Mouse (Mus musculus) intestine, embryonic 16.5 days (tissue): Measurements from ENCODE around the gene Reep1. TPM values are rescaled to one million over a fixed set of nuclear protein-coding genes. Genes with fewer than 3 reads are reported as not detected.
A peak's percentile ranks its signal among the peaks of the same experiment; 100 is the strongest.

Experiments
- ATAC-seq: fragments of 200-750 bp; cut with Nextera tagmentation; 2 replicates; pipeline ENCODE4 v1.8.0; 2017; ENCODE audit warnings: moderate TSS enrichment, moderate library complexity
- H3K27ac ChIP-seq: fragments of 300-500 bp; sonication (generic); 2 replicates; pipeline ENCODE4 v1.5.1; 2014; ENCODE audit warnings: mild to moderate bottlenecking, low read length
- H3K27me3 ChIP-seq: fragments of 300-500 bp; sonication (generic); replicated peaks from 2 replicates; pipeline ENCODE4 v1.6.1; 2014; ENCODE audit warnings: low read length, control low read depth, mixed read lengths; ENCODE audit not compliant: control insufficient read depth, insufficient read depth
- H3K36me3 ChIP-seq: fragments of 300-500 bp; sonication (generic); 2 replicates; pipeline ENCODE4 v1.6.1; 2014; ENCODE audit warnings: low read length, control low read depth; ENCODE audit not compliant: control insufficient read depth, insufficient read depth
- H3K4me1 ChIP-seq: fragments of 300-500 bp; sonication (generic); 2 replicates; pipeline ENCODE4 v1.6.1; 2014; ENCODE audit warnings: low read length, control low read depth, mixed read lengths; ENCODE audit not compliant: control insufficient read depth, insufficient read depth
- H3K4me2 ChIP-seq: fragments of 300-500 bp; sonication (generic); 2 replicates; pipeline ENCODE4 v1.6.1; 2014; ENCODE audit warnings: low read depth, low read length, control low read depth
- H3K4me3 ChIP-seq: fragments of 300-500 bp; sonication (generic); 2 replicates; pipeline ENCODE4 v1.5.1; 2014; ENCODE audit warnings: mild to moderate bottlenecking, low read length
- H3K9ac ChIP-seq: fragments of 300-500 bp; sonication (generic); 2 replicates; pipeline ENCODE4 v1.6.1; 2014; ENCODE audit warnings: low read depth, low read length
- H3K9me3 ChIP-seq: fragments of 300-500 bp; sonication (generic); 2 replicates; pipeline ENCODE4 v1.6.1; 2016; ENCODE audit warnings: low read length, control low read depth; ENCODE audit not compliant: control insufficient read depth
- WGBS: fragments of 180-500 bp; shearing (Covaris S2); extraction: QIAGEN DNeasy Blood & Tissue Kit; methylation state at CpG from one replicate; pipeline ENCODE4 v1.1.7; 2014; 5-methylcytosine and 5-hydroxymethylcytosine counted together
- polyA plus RNA-seq: library from polyadenylated mRNA; unstranded; fragments of >200 nt; fragmentation: Nextera tagmentation; extraction: Ambion mirVana; gene quantifications from 2 replicates; pipeline ENCODE4 v1.2.1, GENCODE M21; 2015

The Reep1 gene
- 13.4 and 13.5 TPM in 2 replicates for polyA plus RNA-seq

DNA sequence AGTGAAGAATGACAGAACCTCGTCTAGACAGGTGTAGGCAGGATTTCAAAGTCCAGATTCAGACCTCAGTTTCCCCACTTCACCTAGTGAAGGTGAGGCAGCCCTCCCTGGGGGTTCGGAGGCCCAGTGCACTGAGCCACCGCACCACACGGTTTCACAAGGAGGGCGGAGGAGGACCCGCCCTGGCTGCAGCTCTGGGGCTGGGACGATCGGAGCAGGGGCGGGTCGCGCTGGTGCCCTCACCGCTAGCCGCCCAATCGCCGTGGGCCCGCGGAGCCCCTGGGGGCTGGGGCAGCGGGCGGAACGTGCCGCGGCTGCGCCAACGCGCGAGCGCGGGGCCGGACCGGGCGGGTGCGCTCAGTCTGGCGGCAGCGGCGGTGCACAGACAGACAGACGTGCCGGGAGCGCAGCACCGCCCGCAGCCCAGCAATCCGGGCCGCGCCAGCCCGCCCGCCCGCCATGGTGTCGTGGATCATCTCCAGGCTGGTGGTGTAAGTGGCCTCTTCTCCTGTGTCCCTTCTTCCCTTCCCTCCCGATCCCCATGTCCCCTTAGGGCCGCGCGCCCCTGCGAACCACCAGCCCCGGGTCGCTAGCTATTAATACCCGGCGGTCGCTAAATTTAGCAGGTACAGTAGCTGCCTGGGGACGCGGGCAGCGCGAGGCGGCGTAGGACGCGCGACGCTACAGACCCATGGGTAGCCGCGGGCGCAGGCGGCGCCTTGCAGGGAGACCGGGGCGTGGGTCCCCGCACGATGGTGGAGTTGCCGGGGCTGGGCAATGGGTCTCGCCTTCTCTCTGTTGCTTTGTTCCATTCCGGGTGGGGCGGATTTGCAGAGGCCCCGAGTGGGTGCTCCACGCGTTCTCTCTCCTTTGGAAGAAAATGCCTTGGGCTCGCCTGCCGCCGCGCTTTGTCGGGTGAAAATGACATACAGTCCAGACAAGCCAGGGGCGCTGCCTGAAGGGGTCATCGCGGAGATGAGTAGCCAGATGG is at the start of gene Reep1:
Gene Reep1, plus strand, starts transcription at position 51 of the 991 bp plus-strand sequence.
- H3K27me3 ChIP-seq = peaks cover 2% of the 10 kb centered on the region; the same call in 1 of the 2 replicates
- WGBS = under 1% methylated on average over 84 of the region's 91 CpGs
- peak; percentile 94 for ATAC-seq
- no peaks in the 10 kb centered on the region for H3K36me3 ChIP-seq
- H3K27ac ChIP-seq = peak within 1 kb of the TSS; percentile 33; the same call in 1 of the 2 replicates
- H3K4me1 ChIP-seq = peaks cover 3% of the 10 kb centered on the region; the same call in 1 of the 2 replicates
- peak within 1 kb of the TSS; percentile 72 for H3K9ac ChIP-seq
- H3K4me2 ChIP-seq = peak within 1 kb of the TSS; percentile 98
- H3K4me3 ChIP-seq = peak within 1 kb of the TSS; percentile 67
- H3K9me3 ChIP-seq = no peaks in the 10 kb centered on the region

DNA sequence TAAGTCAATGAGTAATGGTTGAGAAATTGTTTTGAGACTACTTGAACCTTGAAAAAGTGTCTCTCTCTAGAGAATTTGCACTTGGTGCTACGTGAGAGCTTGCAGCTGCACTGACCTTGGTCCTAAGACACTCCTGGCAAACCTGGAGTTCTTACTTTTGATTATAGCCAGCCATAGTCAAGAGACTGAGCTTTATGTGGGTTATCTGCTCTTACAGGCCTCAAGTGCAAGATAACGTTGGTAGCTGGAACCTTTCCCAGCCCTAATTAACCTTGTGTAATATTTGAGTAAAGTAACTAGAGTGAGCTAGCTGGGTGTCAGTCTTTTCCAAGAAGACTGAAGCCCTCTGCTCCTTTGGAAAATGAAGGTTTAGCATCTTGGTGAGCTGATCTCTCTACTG is 49.1 kb upstream of the Reep1 start:
- H3K4me3 ChIP-seq = no peak overlapping the region
- WGBS = 50% methylated on average over 2 of the region's 2 CpGs
- H3K27ac ChIP-seq = peak overlapping the region; percentile 83
- H3K36me3 ChIP-seq = no peaks in the 10 kb centered on the region
- peak; percentile 77 for ATAC-seq
- H3K9ac ChIP-seq = no peak overlapping the region
- no peak overlapping the region for H3K4me2 ChIP-seq
- H3K4me1 ChIP-seq = peaks cover 12% of the 10 kb centered on the region
- H3K27me3 ChIP-seq = no peaks in the 10 kb centered on the region
- no peaks in the 10 kb centered on the region for H3K9me3 ChIP-seq

DNA sequence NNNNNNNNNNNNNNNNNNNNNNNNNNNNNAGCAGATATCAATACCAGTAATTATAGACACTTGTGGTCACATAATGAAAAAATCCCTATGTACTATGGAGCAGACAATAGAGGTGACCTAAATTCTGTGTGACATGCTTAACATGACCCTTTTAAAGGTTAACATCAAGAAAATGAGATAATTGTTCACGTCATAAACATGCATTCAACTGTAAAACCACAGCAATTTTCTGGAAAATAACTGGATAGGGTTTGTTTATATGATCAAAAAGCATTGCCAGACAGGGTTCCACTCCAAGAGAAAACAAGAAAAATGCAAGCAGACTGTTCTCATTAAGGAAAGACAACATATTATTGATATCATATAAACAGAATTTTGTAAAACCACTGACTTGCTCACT is 42.9 kb upstream of the Reep1 start:
- H3K36me3 ChIP-seq = no peaks in the 10 kb centered on the region
- H3K27ac ChIP-seq = no peak overlapping the region
- 63% methylated on average over 1 of the region's 1 CpGs for WGBS
- peaks cover 2% of the 10 kb centered on the region; the same call in 1 of the 2 replicates for H3K4me1 ChIP-seq
- ATAC-seq = no peak
- no peak overlapping the region for H3K4me3 ChIP-seq
- H3K27me3 ChIP-seq = no peaks in the 10 kb centered on the region
- H3K9ac ChIP-seq = no peak overlapping the region
- H3K9me3 ChIP-seq = no peaks in the 10 kb centered on the region
- H3K4me2 ChIP-seq = no peak overlapping the region

DNA sequence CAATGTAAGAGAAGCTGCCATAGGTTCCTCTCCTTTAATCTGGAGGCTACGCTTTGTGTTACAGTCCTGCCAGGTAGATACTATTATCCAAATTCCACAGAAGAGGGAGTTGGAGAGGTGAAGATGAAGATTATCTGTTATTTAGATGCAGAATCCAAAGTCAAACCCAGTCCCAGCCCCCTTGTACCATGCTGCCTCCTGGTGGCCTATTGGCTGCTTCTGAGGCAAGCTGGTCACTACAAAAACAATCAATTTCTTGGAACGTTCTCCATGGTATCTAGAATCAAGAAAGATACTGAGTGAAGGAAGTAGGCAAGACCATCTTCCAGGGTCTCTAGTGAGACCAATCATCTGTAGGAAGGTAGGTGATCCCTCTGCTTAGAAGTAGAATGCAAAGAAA is 34.2 kb upstream of the Reep1 start:
- H3K27ac ChIP-seq = no peak overlapping the region
- no peaks in the 10 kb centered on the region for H3K36me3 ChIP-seq
- no peak overlapping the region for H3K4me2 ChIP-seq
- no peak for ATAC-seq
- H3K4me3 ChIP-seq = no peak overlapping the region
- no peaks in the 10 kb centered on the region for H3K27me3 ChIP-seq
- H3K4me1 ChIP-seq = no peaks in the 10 kb centered on the region
- no peak overlapping the region for H3K9ac ChIP-seq
- no peaks in the 10 kb centered on the region for H3K9me3 ChIP-seq
- 64% methylated on average over 2 of the region's 2 CpGs for WGBS

DNA sequence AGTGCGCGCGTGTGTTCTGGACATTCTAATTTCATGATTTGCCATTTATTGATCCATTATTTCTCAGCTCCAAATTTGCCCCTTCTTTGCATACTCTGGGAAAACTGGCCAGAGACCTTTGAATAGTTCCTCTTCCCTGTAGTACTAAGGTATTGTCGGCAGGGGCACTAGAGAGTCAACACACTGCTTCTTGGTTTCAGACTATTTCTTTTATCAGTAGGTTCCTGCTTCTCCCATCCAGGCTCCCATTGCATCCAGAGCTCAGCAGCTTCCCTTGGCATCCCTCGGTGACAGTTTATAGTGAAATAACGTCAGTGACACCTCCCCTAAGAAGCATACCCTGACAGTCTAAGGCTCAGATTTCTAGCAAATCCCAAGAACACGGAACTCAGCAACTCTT is 28.5 kb upstream of the Reep1 start:
- WGBS = 65% methylated on average over 7 of the region's 7 CpGs

DNA sequence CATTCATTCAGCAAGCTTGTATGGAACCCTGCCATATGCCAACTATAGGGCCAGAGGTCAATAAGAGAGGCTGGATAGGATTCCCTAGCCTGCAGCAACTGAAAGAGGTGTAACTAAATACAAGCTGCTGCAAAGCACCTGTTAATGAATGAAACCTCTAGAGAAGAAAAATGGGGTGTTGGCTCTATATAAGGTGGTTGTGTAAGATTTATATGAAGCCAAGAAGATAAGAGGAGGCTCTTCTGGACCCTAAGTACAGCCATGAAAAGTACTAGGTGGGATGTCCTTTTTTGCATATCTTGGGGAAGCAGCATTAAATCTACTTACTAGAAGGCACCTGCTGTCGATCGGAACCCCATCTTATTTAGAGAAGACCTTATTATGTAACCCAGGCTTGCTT is 12.2 kb upstream of the Reep1 start:
- ATAC-seq = peak; percentile 92
- Histone ChIP-seq H3K4me3 (no peak overlapping the region), H3K27me3 (no peaks in the 10 kb centered on the region), H3K36me3 (no peaks in the 10 kb centered on the region), H3K4me2 (no peak overlapping the region), H3K9ac (no peak overlapping the region), H3K4me1 (no peaks in the 10 kb centered on the region), H3K9me3 (no peaks in the 10 kb centered on the region), H3K27ac (0 out of 2 replicates have a peak overlapping the region, but pooled peaks have one; percentile 3)
- WGBS = 81% methylated on average over 2 of the region's 2 CpGs

More for the DNA sequence above, 28.5 kb upstream of the Reep1 start:
- no peak overlapping the region for H3K4me2 ChIP-seq
- no peak overlapping the region for H3K9ac ChIP-seq
- no peaks in the 10 kb centered on the region for H3K9me3 ChIP-seq
- H3K4me3 ChIP-seq = no peak overlapping the region
- H3K27me3 ChIP-seq = no peaks in the 10 kb centered on the region
- H3K27ac ChIP-seq = no peak overlapping the region
- ATAC-seq = no peak
- no peaks in the 10 kb centered on the region for H3K4me1 ChIP-seq
- H3K36me3 ChIP-seq = no peaks in the 10 kb centered on the region

DNA sequence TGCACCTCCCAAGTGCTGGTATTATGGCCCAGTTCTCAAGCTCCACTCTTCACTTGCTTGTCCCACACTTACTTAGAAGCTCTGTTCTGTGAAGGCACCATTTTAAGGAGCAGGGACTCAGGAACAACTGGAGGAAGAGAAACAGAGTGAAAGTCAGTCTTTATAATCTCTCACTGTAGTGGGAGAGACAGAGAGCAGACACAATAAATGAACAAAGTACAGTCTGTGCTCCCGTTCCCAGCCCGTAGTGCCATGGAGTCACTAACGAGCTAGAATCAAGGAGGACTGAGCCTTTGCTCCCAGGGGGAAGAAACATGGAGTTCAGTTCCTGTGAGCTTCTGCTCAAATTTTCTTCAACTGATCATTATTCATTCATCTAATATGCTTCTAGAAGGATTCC is 11.8 kb upstream of the Reep1 start:
- Histone ChIP-seq H3K4me2 (no peak overlapping the region), H3K27ac (0 out of 2 replicates have a peak overlapping the region, but pooled peaks have one; percentile 3), H3K4me3 (no peak overlapping the region), H3K27me3 (no peaks in the 10 kb centered on the region), H3K9ac (no peak overlapping the region), H3K9me3 (no peaks in the 10 kb centered on the region), H3K36me3 (no peaks in the 10 kb centered on the region), H3K4me1 (no peaks in the 10 kb centered on the region)
- peak; percentile 89 for ATAC-seq
- WGBS = 50% methylated on average over 3 of the region's 3 CpGs

DNA sequence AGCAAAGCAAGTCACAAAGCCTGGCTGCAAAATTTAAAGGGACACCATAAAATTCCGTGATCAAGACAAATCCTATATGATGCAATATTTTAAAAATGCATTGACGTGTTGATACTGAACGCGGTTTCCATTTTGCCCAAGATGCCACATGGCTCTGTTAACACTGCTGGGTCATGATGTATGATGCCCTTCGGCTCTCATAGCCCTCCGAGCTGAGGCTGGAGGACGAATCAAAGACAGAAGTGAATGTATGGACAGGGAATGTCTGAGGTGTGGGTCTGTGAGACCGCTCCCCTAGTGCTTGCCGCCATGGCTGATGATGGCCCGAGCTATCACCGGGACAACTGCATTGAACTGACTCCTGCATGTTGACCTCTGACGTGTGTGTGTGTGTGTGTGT is 490 bp upstream of the Reep1 start:
- Histone ChIP-seq H3K9ac (no peak overlapping the region), H3K4me1 (peaks cover 3% of the 10 kb centered on the region; the same call in 1 of the 2 replicates), H3K27me3 (peaks cover 2% of the 10 kb centered on the region; the same call in 1 of the 2 replicates), H3K27ac (no peak overlapping the region), H3K4me2 (no peak overlapping the region), H3K9me3 (no peaks in the 10 kb centered on the region), H3K36me3 (no peaks in the 10 kb centered on the region), H3K4me3 (no peak overlapping the region)
- no peak for ATAC-seq
- 82% methylated on average over 12 of the region's 12 CpGs for WGBS

DNA sequence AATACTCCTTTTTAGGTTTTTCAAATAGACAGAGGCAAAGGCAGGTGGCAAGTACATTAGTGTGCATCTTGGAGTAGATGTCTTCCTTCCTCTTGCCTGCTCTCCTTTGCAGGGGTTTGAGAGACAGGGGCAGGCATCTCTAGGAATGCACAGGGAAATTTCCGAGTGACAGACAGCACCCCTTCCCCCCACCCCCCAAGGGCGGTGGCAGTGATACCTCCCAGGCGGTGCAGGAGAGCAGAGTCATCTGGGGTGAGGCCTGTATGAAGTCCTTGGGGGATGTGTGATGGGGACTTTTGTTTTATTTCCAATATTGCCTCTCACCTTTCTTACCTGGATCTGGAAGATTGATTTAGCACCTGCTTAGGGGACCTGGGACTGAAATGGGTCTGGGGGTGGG is 1.2 kb downstream of the Reep1 start:
- no peaks in the 10 kb centered on the region for H3K9me3 ChIP-seq
- peak overlapping the region; percentile 98 for H3K4me2 ChIP-seq
- peak overlapping the region; percentile 72 for H3K9ac ChIP-seq
- ATAC-seq = no peak
- H3K27ac ChIP-seq = no peak overlapping the region
- H3K4me1 ChIP-seq = peaks cover 3% of the 10 kb centered on the region; the same call in 1 of the 2 replicates
- WGBS = 9% methylated on average over 3 of the region's 3 CpGs
- H3K36me3 ChIP-seq = no peaks in the 10 kb centered on the region
- H3K27me3 ChIP-seq = peaks cover 2% of the 10 kb centered on the region; the same call in 1 of the 2 replicates
- peak overlapping the region; percentile 67 for H3K4me3 ChIP-seq
